Mouse (Mus musculus): Measurements from ENCODE around the gene Cpa4.

The Cpa4 gene

DNA sequence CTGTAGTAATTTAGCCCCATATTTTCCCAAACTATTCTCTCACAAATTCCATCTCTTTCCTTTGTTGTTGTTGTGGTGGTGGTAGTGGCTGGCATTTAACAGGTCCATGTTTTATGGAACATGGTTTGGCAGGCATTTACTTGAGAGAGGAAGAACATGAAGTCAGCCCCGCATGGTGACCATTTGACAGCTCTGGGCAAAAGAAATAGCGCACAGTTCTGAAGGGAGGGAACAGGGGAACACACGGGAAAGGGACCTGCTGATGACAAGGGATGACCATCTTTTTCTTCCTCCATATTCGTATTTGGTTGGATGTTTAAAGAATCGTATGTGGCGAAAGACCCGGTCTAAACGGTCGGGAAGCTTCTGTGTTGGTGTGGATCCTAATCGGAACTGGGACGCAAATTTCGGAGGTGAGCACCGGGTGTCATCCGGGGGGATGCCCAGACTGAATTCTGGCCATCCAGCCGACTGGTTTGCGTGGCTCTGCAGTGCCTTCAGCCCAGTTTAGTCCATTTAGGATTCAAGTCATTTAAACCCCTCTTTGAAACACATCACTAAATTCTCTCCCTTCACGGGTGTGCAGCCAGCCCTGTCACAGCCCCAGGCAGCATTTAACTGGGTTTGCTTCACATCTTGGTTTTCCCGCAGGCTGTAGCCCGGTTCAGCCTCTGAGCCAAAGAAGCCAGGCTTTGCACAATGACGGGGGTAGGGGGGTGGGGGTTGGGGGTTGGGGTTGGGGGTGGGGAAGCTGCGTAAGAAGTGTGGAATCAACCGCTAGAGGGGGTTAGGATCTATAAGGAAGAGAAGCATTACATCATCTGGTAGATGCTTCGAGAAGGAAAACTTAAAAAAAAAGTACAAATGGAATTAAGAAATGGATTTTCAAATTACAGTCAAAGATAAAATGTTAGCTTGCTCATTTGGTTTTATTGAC is 16.3 kb upstream of the Cpa4 start:
- DNase-seq (ENCODE audit: low read depth in 2 of 2, low spot score in 2 of 2) = no peak

DNA sequence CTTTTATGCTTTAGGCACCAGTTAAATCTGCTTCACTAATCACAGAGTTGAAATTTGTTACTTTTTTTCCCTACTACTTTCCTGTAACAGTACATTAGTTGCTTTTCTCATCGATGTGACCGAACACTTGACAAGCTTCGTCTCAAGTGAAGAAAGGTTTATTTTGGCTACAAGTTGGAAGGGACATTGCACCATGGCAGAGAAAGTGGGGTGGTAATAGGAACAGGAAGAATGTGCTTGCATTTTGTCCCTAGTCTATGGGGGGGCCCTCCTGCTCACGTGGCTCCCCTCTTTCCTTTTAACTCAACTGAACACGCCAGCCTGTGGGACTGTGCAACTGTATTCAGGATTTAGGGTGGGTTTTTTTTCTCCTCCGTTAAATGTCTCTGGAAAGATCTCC is 15.5 kb upstream of the Cpa4 start:
- no peak for DNase-seq (ENCODE audit: low read depth in 2 of 2, low spot score in 2 of 2)

DNA sequence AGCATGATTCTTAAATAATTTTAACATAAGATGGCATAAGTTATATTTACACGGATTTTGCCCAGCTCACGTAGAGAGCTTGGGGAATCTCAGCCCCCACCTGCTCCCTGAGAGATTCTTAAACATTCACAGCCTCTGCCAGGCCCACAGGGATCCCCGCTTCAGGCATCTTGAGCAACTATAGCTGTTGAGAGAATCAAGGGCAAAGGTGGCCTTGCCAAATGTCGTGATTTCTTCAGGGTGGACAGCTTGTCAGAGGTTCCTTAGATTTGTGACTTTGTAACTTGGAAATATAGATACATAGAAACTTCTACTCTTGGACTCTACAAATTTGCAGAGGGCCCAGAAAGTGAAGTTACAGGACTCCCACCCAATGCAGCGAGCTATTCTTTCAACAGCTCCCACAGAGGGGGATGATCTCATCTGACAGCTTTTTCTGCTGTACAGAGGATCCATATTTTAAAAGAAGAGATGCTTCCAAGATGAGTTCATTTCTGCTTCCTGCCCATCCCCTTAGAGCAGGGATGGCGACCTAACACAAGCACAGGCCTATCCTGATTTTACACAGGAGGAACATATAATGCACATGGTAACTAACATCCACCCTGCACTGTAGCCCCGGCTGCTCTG is 14.7 kb upstream of the Cpa4 start:
- DNase-seq (ENCODE audit: low read depth in 2 of 2, low spot score in 2 of 2) = no peak

DNA sequence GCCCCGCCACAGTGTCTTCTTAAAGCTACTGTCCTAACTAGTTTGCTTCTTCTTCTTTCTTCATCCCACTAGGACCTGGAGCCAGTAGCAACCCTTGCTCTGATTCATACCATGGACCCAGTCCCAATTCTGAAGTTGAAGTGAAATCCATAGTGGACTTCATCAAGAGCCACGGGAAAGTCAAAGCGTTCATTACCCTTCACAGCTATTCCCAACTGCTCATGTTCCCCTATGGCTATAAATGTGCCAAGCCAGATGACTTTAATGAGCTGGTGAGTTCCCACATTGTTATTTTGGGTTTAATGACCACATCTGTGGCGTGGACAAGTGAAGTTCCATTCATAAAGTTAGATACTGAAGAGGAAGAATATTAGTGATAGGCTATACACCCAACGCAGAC is 14.1 kb upstream of the Cpa4 start:
- DNase-seq (ENCODE audit: low read depth in 2 of 2, low spot score in 2 of 2) = no peak

DNA sequence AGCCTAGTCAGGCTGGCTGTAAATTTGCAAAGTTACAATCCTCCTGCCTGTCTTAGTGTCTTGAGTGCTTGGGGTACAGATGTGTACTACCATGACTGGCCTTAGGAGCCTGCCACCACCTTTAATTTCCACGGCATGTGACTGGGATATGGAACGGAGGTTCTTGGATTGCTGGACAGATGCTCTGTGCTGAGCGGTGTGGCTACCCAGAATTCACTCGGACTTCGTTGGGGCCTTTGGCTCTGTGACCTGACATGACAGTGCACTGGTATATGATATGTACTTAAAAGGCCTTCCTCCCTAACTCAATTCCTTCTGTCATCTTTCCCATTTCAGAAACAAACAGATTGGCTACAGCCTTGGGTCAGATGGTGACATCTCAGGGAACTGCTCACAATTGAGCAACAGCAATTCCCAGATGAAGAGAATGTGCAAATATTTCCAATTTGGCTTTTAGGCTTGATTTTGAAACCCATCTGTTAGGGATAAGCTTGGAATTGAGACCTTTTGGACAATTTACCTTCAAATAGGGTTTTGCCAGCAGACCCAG is 13.5 kb upstream of the Cpa4 start:
- DNase-seq (ENCODE audit: low read depth in 2 of 2, low spot score in 2 of 2) = no peak

DNA sequence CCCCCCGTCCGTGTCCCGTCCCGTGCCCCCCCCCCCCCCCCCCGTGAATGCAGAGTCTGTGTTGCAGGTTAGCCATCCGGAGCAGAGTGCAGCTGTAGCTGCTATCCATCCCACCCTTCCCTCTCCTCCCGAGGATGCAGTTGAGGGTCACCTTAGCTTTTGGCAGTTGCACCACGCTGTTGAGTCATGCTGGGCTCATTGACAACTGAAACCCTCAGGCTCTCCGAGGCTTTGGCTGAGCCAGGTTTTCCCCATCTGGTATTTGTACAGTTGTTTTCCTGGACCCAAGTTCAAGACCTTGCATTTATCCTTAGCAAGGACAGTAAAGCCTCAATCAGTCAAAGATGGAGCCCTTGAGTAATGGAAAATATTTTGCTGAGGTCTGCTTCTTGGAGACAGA is 12.1 kb upstream of the Cpa4 start:
- DNase-seq (ENCODE audit: low read depth in 2 of 2, low spot score in 2 of 2) = no peak

DNA sequence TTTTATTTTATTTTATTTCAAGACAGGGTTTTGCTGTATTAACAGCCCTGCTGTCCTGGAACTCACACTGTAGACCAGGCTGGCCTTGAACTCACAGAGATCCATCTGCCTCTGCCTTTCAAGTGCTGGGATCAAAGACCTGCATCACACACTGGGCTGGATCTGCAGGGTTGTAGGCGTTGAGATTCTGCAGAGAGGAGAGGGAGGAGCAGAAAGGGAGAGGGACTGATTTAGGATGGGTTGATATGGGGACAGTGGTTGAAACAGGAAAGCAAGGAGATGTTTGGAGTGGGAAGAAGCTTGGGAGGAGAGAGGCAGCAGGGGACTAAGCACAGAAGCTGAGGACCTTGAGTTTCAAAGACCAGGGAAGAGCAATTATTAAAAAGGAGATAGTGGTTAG is 8.4 kb upstream of the Cpa4 start:
- no peak for DNase-seq (ENCODE audit: low read depth in 2 of 2, low spot score in 2 of 2)

DNA sequence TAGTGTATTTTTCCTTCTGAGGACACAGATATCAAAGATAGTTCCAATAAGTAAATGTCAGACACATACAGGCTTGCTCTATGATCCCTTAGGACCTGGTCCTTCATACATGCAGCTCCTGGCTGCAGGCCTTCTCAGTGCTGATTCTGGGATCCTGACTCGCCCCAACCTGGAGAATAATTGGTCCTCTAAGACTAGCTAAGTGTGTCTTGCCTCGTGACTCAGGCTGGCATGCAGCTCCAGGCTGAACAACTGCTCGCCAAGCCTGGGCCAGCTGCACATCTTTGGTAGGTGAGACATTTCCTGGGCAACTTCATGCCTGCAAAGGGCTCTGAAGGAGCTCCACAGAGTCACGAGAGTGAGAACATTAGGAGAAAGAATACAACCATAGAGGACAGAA is 6.0 kb upstream of the Cpa4 start:
- DNase-seq (ENCODE audit: low read depth in 2 of 2, low spot score in 2 of 2) = no peak

DNA sequence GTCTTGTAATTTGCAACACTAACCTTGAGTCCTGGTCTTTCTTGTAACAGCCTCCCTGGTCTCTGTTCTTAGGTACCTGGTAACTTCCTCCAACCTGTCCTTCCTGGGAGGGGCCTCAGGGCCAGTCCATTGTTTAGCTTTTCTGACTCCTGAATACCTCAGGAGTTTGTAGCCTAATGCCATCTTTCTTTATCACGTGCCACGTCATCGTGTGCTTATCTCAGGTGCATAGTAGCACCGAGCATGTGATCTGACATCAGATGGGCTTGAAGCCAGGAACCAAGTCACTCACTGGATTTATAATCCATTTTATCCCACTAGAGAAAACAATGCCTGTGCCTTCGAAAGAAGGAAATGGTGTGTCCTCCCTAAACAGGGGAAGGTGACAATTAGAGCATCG is 4.6 kb upstream of the Cpa4 start:
- DNase-seq (ENCODE audit: low read depth in 2 of 2, low spot score in 2 of 2) = no peak

DNA sequence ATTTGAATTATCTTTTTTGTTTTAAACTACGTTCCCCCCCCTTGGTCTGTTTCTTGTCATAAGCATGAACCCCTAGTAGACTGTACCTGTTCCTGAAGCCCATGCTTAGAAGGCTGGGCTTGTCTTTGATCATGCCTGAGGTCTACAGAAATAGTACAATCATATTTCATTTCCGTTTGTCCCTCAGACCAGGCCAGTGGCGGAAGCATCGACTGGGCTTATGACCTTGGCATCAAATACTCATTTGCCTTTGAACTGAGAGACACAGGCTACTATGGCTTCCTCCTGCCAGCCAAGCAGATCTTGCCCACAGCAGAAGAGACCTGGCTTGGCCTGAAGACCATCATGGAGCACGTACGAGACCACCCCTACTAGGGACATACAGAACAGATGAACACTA is 4.1 kb upstream of the Cpa4 start:
- DNase-seq (ENCODE audit: low read depth in 2 of 2, low spot score in 2 of 2) = no peak

DNA sequence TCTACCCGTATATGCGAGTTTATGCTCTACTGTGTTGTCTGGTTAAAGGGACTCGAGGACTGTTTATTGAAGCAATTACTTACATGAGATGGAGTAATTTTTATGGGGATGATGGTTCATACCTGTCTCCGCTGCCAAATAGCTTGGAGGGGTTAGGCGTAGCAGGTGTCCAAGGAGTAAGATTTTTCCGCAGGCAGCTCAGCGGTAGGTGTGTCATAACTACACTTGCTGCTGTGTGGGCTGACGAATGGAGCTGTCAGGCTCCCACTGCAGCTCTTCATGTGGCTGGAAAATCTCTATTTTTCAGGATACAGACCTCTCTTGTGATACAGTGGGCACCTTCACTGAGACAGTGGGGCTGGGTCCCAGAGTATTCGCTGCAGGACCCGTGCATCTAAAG is 1.2 kb downstream of the Cpa4 start:
- no peak for DNase-seq (ENCODE audit: low read depth in 2 of 2, low spot score in 2 of 2)

DNA sequence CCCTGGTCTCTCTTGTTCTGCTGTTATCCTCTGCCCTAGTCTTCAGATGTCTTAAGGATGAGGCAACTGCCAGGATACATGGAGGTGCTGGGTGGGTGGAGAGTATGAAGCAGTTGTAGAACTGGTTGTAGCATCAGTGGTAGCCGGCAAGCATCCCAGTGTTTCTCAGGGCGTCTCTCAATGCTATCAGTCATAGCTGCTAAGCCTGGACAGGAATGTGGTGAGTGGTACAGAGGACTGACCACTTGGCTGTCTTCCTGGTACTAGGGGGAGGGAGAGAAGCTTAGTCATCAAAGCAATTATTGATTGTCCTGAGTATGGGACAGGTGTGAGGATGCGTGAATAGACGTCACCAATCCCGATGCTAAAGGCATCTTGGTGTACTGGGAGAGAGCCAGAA is 1.8 kb downstream of the Cpa4 start:
- DNase-seq (ENCODE audit: low read depth in 2 of 2, low spot score in 2 of 2) = no peak

DNA sequence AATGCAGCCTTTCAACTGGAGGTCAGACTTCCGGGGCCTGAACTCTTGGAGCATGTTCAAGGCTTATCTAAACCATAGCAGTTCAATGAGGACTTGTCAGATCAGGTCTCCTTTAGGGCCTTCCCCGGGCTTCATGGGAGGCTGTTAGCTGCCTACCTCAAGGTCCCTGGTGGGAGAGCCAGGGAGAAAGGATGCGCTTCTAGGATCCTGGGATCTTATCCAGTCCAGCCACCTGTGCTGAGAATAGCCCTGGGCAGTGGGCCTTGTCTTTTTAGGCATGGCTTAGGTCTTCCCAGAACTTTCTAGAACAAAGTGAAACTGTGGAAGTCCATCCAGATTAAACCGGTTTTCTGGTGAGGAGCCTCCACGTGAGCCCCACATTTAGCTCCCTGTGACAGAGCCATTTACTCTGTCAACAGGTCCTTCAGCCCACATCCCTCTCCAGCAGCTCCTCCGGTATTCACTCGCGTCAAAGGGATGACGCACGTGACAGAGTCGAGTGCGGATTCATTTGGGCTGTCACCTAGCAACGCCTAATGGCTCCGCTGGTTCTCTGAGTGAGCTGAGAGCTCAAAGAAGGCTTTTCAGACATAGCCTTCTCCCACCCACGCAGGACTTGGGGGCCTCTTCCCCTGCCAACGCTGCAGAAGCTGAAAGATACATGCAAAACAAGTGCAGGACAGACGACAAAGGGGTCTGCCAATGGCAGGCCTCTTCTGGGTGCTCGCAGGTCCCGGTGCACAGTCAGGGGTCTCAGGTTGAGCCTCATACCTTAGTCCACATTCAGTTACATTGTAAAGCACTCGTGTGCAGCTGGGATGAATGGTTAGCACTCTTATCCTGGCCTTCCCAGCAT is 4.5 kb downstream of the Cpa4 start:
- DNase-seq (ENCODE audit: low read depth in 2 of 2, low spot score in 2 of 2) = no peak

DNA sequence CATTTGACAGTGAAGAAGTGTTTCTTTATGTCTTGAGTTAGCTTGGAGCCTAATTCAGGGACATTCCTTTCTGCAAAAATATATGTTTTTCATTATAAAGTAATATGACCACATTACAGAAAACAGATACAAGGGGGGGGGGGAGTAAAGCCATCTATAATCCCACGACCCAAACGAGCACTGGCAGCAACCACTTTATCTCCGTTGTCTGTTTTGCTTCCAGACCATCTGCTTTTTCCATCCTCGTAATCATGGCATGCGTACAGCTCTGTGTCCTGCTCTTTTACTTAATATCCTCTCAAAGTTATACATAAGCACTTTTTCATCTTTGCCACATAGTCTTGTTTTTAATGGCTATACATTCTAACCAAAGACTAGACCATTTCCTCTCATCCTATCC is 5.2 kb downstream of the Cpa4 start:
- DNase-seq (ENCODE audit: low read depth in 2 of 2, low spot score in 2 of 2) = no peak

DNA sequence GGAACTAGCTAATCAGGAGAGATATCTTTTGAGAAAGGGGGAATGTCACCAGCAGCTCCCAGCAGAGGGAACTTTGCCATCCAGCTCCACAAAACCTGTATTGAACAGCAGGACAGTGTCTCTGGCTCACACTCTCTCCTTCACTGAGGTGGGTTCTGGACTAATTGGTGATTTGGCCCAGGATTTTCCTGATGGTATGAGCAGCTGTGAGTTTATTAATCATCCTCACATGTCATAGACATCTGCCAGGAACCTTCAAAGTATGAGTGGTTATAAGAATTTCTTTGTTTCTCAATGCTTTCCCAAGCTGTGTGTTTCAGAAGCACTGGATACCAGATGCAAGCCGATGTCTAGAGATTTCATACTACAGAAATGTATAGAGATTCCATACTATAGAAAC is 6.8 kb downstream of the Cpa4 start:
- DNase-seq (ENCODE audit: low read depth in 2 of 2, low spot score in 2 of 2) = no peak

DNA sequence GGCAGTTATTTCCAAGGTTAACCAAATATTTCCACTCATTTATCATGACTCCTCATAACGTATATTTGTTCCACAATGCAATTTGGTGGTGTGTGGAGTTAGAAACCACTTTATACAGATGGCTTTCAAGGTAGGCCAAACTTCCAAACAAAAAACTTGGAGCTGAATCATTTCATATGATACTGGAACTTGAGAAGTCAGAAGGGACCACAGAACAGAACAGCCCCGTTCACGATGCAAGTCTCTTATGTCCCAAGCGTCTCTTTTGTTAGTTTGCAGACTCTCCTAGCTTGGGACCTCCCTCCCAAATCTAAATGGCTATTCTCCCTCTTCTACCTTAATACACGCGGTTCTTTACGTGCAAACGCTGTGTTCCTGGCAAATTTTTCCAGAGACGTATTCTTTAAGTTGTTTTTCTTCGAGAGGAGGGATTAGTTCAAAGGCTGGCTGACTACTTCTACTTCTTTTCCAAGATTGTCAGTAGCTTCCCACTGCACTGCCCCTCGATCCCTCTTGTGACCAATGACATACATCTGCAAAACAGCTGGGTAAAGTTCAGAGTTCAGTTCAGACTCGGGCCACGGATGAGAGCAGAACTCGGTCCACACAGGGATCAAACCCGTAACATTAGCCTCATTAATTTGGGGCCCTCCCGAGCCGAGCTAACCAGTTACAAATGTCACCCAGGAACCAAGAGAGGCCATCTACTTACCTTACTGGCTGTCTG is 8.5 kb downstream of the Cpa4 start:
- no peak for DNase-seq (ENCODE audit: low read depth in 2 of 2, low spot score in 2 of 2)

DNA sequence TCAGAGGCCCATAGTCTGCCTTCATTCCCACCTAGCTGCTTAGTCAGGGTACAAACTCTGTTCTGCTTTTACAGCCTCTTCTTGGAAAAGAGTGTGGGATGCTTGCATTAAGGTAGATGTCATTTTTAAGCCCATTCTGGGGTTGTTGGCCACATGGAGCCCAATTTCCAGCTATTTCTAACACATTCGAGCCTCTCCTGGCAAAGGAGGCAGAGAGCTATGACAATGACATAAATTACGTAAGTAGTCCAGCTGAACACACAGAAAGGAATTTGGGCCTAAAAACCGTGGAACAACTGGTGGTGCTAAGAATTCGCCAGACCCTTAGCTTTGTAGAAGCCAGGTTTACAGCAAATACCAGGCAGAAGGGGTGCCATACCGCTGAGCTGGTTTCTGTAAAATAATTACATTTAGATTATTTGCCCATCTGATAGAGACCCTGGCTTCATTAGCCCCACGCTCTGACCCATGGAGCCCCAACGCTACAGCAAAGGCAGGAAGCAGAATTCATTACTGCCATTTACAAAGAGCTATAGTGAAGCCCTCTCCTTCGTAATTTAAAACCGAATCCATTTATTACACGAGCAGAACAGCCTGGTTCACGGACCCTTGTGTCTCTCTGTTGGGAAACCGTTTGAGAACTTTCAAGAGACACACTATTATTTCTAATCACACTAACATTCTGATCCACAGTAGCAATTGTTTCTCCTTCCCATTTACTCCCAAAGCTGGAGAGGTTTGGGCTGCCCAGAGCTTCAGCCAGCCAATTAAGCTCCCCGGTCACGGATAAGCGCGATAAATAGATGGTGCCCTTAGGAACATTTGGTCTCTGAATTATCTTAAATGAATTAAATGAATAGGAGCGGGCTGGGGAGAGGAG is 12.0 kb downstream of the Cpa4 start:
- DNase-seq (ENCODE audit: low read depth in 2 of 2, low spot score in 2 of 2) = no peak

DNA sequence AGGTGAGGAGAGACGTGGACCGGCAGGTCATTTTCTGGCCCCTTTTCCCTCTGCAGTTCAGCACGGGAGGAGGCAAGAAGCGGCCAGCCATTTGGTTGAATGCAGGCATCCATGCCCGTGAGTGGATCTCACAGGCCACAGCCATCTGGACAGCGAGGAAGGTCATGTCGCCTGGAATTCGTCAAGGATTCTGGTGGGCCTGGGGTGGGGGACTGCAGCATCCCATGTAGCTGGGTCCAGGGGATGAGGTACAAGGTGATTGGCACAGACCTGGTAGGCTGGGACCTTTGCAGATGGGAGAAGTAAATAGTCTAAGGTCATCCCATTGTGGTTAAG is 12.6 kb downstream of the Cpa4 start:
- DNase-seq (ENCODE audit: low read depth in 2 of 2, low spot score in 2 of 2) = no peak

DNA sequence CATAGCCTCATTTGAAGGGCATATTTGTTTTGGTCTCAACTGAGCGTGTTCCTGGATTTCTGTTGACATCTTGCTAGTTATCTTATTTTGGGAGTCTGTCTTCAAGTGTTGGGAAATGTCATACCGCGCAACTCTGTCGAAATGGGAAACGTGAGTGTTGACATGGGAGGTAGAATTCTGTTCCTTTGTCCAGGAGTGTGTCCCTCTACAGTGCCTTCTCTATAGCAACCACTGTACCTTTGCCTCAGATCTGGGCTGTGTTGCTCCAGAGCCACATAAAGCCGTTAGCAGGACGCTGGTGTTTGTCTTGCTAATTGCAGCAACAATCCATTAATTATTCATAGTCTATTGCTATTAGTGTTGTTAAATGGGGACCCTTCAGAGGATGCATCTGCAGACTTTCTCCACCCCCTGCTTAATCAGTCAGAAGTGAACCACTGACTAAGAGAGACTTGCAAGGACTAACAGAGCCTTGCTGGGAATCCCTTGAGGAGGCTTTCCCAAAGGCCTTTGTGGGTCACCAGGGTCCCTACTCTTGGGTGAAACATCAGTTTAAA is 18.8 kb downstream of the Cpa4 start:
- no peak for DNase-seq (ENCODE audit: low read depth in 2 of 2, low spot score in 2 of 2)

DNA sequence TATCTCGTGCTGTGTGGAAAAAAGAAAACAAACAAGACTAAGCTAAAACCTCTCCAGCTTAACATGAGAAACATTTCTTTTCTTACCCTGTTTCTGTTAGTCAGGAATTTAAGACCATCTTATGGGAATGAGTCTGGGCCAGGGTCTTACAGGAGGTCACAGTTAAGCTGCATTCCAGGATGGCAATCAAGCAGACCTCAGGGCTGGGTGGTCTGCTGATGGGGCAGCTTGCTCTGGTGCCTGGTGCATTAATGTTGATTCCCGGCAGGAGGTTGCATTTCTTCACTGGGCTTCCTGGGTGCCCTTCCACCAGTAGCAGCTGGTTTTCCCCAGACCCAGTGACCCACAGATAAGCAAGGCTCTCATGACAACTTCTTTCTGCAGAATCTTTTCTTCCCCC is 21.6 kb downstream of the Cpa4 start:
- no peak for DNase-seq (ENCODE audit: low read depth in 2 of 2, low spot score in 2 of 2)

Data from CD8-positive naive resting alpha-beta T cell, adult 2 months (primary cell).